Mouse (Mus musculus): ENCODE results near the gene 5430427O19Rik.

GRCm38 (mm10) chrX:85919034-85919433, 48.9 kb downstream of the 5430427O19Rik start:
- TF ChIP-seq CTCF (IDR thresholded peaks at IDR 0.05; ENCODE audit: extremely low read depth, insufficient read length, insufficient replicate concordance, low read depth, low read length): no peak
- no peak for TF ChIP-seq POLR2A (IDR thresholded peaks at IDR 0.05; ENCODE audit: low read depth, low read length)
